Mouse (Mus musculus): Measurements from ENCODE around the gene Cmtm2a.
"Not testable (repeated sequence)": the region's sequence is repeated elsewhere in the genome, so short reads cannot be mapped to it uniquely, and the experiment has no call there.

The Cmtm2a gene

DNA sequence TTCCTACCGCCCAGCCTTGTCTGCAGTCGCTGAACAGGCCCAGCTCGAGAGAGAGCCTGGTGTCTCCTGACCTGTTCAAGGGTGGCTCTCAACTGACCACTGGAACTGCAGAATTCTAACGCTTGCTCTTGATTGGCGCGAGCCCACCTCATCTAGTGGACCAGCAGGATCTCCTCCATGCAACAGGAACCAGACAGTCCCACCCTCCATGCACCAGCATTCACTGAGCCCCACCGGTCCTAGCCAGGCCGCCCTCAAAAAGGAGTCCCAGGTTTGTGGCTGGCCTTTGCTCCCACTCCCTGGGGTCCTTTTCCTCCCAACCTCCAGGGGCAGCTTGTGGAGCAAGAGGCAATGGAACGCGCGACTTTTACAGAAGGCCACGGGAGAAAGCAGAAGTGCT lies at the start of gene Cmtm2a:
Gene Cmtm2a, minus strand, starts transcription at position 101 of the 400 bp plus-strand sequence.
- not testable (repeated sequence) for DNase-seq

DNA sequence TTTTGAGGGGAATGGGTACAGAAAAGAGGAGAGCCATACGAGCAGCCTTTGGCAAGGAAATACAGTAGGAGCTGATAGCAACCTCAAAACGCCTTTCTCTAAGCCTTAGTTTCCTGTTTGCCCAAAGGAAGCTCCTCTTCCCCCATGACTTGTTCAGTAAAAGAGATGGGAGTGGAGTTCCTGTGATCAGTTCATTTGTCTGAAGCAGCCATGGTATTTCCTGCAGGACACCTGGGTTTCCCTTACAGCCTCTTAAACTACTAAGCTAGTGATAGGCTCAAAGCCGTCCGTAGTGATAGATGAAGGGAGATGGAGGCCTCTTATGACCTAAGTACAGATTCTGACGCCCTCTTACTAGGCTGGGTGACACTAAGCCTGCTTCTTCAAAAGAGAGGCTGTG lies 49.4 kb upstream of the Cmtm2a start:
- no peak for DNase-seq

DNA sequence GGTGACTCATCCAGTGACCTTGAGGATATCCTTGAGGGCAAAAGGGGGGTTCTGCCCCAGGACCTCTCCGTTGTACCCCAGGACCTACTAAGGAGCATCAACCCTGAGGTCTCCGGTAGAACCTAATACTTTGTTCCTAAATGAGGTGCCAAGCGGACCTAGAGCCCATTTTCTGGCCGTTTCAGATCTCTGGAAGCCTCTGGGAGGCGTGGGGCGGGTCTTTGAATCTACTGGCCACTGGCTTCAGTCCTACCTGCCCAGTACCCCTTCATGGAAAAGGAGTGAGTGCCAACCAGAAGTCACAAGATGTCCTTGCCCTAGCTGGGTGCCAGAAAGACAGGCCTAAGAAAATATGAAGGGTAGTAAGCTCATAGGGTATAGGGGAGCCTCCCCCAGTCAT lies 48.7 kb upstream of the Cmtm2a start:
- no peak for DNase-seq

DNA sequence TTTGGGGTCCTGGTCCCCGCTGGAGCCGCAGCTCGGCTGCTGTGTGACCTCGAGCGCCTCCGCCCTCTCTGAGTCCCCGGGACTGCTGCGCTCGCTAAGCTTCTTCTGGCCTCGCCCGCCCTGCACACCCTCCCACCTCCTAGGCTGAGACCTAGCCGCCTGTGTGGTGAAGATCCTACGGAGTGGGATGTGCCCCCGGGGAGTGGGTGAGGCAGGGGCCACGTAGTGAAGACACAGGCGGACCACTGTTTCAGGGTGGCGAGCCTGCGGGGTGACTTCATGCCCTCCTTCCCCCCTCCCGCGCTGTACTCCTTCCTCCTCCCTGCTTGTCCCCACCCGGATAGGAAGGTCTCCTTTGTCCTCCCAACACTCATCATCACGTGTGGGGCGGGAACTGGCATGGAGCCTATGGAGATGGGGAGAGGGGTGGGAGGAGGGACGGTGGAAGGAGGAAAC lies 48.2 kb upstream of the Cmtm2a start:
- DNase-seq = no peak

DNA sequence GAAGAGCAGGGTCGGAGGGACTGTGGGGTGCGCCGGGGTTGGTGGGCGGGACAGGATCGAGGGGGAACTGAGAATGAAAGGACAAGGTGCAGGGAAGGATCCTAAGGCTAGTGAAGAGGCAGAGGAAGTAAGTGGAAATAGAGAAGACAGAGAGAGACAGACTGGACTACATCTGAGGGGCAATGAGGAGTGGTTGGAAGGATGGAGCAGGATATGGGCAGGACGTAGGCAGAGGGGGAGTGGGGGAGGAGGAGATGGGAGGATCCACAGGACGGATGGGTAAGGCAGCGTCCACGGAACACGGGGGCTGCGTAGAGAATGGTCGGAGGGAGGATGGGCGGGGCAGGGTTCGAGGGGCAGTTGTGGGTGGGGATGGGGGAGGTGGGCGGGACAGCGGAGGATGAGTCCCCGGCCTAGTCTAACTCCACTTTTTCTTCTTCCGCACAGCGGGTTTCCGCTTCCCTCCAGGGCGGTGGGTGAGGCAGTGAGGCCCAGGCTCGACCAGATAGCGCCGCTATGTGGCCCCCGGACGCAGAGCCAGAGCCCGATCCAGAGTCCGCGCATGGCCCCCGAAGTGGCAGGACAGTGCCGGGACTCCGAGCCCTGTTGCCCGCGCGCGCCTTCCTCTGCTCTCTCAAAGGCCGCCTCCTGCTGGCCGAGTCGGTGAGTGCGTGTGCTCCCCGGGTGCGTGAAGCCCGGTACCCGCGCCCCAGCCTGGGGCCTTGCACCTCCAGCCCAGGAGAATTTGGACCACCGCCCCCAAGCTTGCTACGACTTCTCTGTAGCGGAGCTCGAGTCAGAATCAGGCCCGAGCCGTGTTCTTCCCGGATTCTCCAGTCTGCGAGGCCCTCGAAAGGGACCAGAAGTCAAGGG lies 47.5 kb upstream of the Cmtm2a start:
- DNase-seq = peak; percentile 78 to 83

DNA sequence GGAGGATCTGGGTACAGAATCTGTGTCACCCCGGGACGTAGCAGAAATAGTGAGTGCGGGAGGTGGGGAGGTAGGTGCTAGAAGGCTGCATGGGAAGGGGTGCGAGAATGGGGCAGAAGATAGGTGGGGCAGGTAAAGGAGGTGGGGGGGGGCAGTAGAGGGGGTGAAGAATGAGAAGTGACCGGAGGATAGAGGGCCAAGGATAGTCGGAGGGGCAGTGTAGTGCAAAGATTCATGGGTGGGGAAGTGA lies 46.9 kb upstream of the Cmtm2a start:
- peak in 1 of 2 experiments; percentile 39 for DNase-seq

DNA sequence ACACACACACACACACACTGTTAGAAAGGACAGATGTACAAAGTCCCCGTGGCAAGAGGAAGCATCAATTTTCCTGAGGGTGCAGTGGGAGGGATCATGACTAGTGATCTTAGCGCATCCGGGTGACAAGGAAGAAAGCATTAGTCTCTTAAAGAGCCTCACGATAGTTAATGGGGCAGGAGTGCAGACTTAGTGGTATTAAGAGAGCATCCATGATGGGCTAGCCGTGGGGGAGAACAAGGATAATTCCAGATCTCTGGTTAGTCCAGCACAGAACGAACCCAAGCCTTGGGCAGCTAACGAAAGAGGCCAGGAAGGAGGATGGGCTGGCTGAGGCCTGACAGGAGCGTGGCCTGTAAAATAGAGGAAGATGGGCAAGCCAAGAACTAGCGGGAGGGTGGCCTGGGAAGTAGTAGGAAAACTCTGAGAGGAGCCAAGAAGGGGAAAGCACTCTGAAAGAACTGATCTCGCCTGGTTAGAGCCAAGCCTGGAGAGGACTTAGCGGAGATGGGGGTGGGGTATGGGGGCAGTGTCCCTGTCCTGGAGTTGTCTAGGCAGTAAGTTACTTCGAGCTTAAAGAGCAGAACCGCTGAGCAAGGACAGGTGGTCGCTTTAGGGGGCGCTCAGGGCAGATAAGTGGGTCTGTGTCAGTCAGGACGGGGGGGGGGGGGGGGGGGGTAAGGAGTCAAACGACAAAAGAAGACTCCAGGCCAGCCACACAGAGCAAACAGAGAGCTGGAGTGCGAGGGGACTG lies 46.4 kb upstream of the Cmtm2a start, which contains the start of gene Cmtm3:
Gene Cmtm3, plus strand, starts transcription at position 182 of the 754 bp plus-strand sequence.
- DNase-seq = no peak

DNA sequence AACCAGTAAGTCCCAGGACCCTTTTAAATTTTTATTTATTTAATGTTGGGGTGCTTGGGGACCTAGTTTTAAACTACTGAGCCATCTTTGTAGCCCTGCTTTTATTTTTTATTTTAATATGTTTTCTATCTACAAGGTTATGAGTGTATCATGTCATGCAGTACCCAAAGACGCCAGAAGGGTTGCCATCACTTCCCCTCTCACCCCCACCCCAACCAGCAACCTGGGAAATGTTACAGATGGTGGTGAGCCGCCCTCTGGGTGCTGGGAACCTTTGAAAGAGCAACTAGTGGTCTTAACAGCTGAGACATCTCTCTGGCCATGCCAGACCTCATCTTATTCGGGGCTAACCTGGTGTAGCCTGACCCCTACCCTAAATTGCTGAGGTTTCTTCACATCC lies 44.9 kb upstream of the Cmtm2a start:
- peak in 1 of 2 experiments; percentile 17 for DNase-seq

DNA sequence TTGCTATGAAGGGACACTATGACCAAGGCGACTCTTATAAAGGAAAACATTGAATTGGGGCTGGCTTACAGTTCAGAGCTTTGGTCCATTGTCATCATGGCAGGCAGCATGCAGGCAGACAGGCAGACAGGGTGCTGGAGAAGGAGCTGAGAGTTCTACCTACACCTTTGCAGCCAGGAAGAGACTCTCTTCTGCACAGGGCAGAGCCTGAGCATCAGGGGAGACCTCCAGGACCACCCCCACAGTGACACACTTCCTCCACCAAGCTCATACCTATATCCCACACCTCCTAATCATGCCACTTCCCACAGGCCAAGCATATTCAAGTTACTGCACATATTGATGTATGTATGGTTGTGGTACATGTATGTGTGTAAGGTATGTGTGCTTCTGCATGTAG lies 43.8 kb upstream of the Cmtm2a start:
- DNase-seq = no peak

DNA sequence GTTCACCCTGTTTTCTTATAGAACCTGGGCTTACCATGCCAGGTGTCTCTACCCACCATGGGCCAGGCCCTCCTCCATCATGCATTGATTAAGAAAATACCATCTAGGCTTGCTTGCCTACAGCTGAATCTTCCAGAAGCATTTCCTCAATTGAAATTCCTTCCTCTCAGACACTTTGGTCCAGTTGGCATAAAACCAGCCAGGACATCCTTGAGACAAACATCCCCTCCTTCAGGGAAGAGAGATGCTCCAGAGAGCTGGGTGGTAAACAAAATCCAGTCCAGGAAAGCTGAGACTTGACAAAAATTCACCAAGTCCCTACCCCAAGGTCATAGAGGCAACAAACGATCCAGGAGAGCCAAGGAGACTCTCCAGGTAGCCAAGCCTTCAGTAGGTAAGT lies 41.2 kb upstream of the Cmtm2a start:
- DNase-seq = no peak

DNA sequence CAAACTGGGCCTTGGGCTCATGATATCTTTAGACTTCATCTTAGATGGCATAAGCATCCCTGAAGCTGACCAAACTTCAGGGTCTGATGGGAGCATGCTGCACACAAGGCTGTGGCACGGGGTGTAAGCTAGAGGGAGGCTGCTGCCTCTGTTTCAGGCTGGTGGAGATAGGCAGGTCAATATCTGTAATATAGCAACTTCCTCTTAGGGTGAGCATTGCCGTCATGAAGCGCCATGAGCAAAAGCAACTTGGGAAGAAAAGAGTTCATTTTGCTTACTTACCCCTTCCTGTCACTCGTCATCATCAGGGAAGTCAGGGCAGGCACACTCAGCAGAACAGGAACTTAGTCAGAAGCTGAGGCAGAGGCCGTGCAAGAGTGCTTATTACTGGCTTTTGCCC lies 40.8 kb upstream of the Cmtm2a start:
- DNase-seq = no peak

DNA sequence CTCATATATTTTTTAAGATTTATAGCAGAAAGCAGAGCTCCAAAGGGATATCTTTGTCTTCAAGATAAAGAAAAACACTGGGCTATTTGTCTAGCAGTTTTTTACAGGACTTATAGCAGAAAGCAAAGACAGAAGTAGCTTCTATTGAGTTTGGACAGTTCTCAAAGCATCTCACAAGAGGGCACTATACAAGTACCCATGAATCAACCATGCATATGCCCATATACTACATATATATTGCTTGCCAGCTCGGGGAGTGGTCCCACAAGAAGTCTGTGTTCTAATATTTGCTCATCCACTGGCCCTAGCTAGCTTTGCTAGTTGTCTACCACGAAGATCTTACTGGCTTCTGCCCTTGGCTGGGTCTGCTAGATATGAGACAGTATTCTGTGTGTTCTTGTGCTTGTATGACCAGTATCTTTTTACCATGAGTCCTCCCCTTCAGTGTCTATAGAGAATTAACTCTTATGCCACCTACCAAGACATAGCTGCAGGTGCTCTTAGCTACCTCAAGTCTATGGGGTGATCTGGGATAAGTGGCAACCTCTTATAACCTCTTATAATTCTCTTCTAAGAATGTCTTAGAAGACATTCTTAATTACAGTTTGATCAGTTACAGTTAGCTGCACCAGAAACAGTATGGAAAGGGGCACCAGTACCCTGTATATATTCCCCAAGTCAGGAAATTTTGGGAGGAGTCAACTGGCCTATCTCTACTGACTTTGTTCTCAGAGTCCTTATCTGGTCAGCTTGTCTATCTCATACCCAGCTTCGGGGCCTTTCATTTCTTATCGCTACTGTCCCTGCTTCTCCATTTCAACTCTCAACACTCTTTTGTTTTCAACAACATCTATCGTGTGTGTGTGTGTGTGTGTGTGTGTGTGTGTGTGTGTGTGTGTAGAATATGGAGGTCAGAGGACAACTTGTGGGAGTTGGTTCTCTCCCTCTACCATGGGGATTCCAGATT lies 40.0 kb upstream of the Cmtm2a start:
- no peak for DNase-seq

DNA sequence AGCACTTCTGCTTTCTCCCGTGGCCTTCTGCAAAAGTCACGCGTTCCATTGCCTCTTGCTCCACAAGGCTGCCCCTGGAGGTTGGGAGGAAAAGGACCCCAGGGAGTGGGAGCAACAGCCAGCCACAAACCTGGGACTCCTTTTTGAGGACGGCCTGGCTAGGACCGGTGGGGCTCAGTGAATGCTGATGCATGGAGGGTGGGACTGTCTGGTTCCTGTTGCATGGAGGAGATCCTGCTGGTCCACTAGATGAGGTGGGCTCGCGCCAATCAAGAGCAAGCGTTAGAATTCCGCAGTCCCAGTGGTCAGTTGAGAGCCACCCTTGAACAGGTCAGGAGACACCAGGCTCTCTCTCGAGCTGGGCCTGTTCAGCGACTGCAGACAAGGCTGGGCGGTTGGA lies 28.9 kb upstream of the Cmtm2a start, which contains the start of gene Cmtm2b:
Gene Cmtm2b, plus strand, starts transcription at position 301 of the 400 bp plus-strand sequence.
- not testable (repeated sequence) for DNase-seq

DNA sequence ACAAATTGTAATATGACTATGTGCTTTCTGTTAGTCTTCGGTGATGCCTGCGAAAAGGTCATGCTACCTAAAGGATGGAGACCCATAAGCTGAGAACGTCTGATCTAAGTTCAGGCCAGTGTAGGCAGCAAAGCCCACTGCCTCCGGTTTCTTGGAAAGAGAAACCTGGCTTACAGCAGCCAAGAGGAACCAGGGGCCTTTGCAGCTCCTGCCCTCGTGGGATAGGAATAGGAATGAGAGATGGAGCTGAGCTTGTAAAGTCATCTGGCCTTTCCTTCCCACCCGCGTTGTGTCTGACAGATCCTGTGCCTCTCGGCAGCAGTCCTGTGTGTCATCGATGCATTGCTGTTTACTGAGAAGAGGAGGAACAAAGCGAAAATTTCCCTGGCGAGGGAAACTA lies 28.3 kb upstream of the Cmtm2a start, which contains the start of gene Gm11020:
Gene Gm11020, plus strand, starts transcription at position 301 of the 400 bp plus-strand sequence.
- not testable (repeated sequence) for DNase-seq

DNA sequence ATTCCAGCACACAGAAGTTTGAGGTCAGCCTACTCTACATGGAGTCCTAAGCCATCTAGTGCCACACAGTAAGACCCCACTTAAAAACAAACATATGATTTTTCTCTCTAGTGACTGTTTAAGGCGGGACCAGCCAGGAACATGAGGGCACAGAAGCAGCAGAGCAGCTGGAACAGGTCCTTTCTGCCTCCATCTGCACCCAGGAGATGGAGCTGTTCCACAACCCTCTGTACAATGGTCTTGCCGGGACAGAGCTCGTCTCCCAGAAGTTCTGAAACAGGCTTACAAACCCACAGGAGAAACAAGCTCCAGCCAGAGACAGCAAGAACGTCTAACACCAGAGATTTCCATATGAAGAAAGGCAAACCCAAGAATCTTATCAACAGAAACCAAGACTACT lies 20.3 kb upstream of the Cmtm2a start:
- no peak for DNase-seq

DNA sequence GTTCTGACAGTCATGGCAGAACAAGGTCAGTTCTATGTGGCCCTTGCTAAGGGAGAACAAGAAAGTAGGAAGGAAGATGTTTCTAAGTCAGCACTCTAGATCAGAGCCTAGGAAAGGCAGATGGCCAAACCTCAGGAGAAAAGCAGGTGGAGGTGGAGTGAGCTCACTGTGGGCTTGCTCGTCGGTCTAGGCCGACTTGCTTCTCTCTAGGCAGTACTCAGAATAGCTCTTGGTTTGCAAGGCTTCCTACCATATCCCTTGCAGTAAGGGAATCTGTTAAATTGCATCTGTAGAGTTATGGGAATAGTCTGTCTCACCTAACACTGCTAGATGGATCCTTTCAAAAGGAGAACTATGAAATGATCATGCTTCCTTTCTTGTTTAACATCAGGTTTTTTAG lies 19.0 kb upstream of the Cmtm2a start:
- not testable (repeated sequence) for DNase-seq

DNA sequence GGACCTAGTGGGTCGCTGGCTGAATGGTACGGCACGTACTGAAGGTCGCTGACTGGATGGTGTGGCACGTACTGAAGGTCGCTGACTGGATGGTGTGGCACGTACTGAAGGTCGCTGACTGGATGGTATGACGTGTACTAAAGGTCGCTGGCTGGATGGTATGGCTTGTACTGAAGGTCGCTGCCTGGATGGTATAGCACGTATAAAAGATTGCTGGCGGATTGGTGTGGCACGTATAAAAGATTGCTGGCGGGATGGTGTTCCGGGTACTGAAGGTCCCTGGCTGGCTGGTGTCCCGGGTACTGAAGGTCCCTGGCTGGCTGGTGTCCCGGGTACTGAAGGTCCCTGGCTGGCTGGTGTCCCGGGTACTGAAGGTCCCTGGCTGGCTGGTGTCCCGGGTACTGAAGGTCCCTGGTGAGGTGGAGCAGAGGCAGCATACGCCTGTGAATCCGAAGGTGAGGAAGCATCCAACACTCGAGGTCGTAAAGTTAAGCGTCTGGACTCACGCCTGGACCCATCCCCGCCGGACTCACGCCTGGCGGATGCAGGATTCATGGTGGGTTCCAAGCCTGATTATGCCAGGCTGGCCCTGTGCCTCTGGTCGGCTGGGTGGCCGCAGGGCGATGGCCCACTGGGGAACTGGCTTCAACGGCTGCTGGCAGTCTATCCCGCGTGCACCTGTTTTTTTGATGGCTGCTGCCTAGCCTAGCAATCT lies 16.6 kb upstream of the Cmtm2a start, which contains the start of the genes Gm45711 and Cmtm1:
Gene Gm45711, minus strand, starts transcription at position 641 of the 715 bp plus-strand sequence.
Gene Cmtm1, minus strand, starts transcription at position 705 of the 715 bp plus-strand sequence.
- DNase-seq = not testable (repeated sequence)

DNA sequence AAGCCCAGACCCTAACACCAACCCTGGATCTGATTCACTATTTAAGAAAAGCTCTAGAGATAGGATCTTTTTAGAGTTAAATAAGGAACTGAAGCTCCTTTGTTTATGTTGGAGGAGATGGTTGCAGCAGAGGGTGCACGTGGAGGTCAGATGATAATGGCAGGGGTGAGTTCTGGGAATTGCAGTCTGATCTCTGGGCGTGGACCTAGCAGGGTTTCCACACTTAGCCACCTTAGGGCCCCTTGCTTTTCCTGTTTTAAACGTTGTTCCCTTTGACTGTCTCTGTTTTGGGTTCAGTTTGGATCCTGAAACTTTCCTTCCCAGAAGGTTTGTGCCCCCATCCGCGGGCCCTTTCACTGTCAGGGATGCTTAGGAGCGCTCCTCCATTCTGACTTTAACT lies 15.4 kb upstream of the Cmtm2a start:
- DNase-seq = not testable (repeated sequence)

DNA sequence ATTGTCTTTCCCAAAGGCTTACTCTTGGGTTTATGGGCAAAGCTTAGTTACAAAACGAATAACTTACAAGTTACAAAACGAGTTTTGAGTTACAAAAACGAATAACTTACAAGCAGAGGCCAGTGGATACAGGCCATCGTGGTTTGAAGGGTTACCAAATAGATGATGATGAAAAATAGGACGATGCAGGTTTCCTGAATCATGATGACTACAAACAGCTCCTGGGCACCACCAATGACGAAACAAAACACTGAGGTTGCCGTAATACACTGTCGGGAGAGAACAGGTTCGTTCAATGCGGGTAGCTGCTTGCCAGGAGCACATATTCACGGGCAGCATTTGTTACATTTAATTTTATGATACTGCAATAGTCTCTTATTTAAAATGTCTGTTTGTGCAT lies 12.0 kb upstream of the Cmtm2a start:
- DNase-seq = no peak

DNA sequence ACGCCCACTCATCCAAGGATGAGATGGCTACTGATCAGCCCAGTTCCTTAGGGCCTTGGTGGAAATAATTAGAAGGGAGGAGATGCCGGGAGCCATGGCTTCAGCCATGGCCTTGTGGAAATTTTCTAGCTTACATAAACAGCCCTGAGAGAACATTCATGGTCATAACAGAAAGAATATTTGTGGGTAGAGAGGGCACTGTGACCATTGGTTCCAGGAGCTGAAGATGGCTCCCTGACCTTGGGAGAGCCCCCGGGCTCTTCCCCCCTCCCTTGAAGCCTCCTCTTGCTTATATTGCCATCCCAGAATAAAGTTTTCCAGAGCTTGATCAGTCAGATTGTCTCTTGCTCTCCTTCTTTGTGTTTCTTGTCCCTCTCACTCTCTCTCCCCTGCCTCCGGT lies 9.6 kb upstream of the Cmtm2a start:
- DNase-seq = not testable (repeated sequence)

DNA sequence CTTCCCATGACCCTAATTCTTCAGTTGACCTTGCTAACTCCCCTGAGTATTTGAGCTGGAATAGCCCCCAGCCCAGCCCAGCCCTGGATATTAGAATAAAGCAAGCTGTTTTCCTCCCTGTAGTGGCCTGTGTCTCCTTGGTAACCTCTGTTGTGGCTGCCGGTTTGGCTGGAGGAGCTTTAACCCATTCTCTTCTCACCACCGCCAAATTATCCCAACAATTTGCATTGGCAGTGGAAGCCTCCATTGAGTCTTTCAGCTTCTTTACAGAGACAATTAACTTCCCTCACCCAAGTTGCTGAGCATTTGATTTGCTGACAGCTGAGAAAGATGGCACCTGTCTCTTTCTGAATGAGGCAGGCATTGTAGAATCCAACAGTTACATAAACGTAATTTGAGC lies 8.6 kb upstream of the Cmtm2a start:
- not testable (repeated sequence) for DNase-seq

DNA sequence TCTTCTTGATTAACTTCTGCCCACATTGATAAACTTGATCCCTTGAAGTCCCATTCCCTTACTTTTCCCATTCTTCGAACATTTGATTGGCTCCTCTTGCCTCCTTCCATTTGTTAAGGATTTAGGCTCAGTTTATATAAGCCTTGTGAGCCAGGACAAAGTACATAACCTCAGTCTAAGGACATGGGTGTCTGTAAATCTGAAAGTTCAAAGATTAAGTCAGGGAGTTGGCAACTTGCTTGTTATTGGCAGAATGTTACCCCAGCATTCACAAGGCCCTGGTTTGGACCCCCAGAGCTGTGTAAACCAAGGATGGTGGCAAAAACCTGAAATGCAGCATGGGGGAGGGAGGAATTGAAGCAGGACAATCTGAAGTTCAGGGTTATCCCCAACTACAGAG lies 1.4 kb upstream of the Cmtm2a start:
- no peak for DNase-seq
